Mouse (Mus musculus): Measurements from ENCODE around the gene Caskin2.

- TF ChIP-seq POLR2A (IDR thresholded peaks at IDR 0.05; ENCODE audit: borderline replicate concordance, insufficient read depth, low read length) (no peak), CTCF (IDR thresholded peaks at IDR 0.05; ENCODE audit: borderline replicate concordance, insufficient read depth, low read depth, low read length) (no peak)
Measured at GRCm38 (mm10) chr11:115817331-115817730, 3.9 kb upstream of the Caskin2 start.

Data from cerebellum, adult 2 months (tissue).